Mouse (Mus musculus) layer of hippocampus, postnatal 36 days (tissue): ENCODE data around the gene Shroom3. TPM values are rescaled to one million over a fixed set of nuclear protein-coding genes. Genes with fewer than 3 reads are reported as not detected.

Experiments
- DNase-seq, 2 experiments: peaks; one replicate each; pipeline ENCODE4 v3.0.0; 2022
- total RNA-seq, 2 experiments: library from RNA; stranded (reverse); gene quantifications; 2 replicates each; pipeline ENCODE4 v1.2.3; 2021

The Shroom3 gene
- 1 to 10 TPM; 2.1 to 2.5 TPM for total RNA-seq

- no peak for DNase-seq
Observed at GRCm38 (mm10) chr5:92683351-92683807, at the start of gene Shroom3. Gene Shroom3 (plus strand): TSS chr5:92683435.

DNA sequence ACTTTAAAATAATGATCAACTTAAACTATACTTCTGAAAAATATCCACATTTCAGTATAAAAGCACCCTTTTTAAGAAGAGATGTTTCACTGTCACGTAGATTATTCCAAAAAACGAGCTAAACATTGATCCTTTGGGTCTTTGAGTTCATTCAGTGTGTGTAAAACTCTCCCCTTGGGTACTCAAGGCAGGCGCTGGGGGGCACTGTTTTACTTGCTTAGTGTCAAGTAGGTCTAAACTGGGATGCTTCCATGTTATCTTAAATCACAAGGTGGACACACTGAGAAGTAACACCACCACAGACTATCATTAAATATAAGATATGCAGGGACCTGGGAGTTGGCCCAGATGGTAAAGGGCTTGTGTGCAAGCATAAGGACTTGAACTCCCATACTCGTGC lies 49.7 kb upstream of the Shroom3 start:
- no peak for DNase-seq

DNA sequence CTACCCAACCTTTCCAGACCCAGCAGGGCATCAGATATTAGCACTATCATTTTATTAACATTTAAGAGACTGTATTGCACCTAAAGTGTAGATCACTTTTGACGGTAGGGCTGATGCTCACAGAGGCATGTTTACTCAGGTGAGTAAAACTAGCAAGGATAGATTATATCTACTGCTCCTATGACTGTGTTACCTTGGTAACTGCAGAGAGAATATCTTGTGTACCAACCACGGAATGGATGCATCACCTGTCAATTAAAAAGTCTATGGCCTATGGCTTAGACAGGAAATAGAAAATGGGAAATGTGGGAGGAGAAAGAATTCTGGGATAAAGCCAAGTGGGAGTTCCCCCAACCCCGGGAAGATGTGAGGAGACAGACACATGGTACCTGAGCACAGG lies 48.3 kb upstream of the Shroom3 start:
- no peak for DNase-seq

DNA sequence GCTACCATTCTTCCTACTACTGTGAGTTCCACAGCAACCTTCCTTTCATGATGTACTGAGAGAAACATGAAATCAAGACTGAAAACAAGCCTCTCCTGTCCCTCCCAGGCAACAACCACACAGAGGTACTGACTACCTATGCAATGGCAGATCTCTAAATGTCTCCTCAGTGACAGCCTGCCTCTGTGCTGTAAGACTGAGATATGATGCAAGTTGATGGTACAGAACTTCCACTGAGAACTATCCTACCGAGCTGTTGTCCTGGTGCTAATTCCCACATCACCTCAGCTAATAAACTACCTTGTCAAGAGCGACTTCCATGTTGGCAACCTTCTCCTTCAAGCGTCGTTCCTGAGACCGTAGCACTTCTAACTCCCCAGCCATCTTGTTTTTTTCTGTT lies 47.3 kb upstream of the Shroom3 start:
- no peak for DNase-seq

DNA sequence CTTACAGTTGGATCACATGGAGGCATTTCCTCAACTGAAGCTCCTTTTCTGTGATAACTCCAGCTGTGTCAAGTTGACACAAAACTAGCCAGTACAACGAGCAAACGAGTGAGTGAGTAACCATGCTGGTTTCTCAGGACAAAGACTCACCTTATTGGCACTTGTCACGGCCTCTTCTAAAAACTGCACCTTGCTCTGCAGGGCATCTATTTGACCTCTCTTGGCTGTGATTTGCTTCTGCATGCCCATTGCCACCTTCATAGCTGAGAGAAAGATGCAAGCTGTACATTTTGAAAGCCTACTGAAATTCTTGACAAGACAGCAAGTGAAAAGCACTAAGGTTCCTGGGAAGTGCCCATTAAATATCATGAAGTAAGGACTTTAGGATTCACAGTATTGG lies 42.4 kb upstream of the Shroom3 start:
- no peak for DNase-seq

DNA sequence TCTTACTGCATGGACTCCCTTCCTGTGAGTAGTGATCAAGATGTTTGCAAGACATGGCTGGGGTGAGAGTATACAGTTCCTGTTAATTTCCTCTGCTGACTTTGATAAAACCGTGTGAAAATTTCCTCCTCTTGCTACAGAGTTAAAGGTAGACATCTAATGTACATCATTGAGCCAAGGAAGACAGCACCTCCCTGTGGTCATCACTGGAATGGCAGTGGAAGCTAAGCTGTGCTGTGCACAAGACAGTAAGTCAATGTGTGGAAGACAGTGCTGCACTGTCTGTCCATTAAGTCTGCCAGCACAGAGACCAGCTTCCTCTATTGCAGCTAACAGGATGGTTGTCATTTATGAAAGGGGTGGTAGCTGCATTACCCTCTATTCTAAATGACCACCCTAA lies 27.0 kb upstream of the Shroom3 start:
- DNase-seq, result peak; percentile 60 to 65

- no peak for DNase-seq
Observed at GRCm38 (mm10) chr5:92664321-92664720, 18.9 kb upstream of the Shroom3 start.

GRCm38 (mm10) chr5:92666860-92667259 lies 16.4 kb upstream of the Shroom3 start:
- no peak for DNase-seq

- peak; percentile 44 to 50 for DNase-seq
Observed at GRCm38 (mm10) chr5:92674859-92675573, 8.2 kb upstream of the Shroom3 start, which contains the start of gene Ccdc158. Gene Ccdc158 (minus strand): TSS chr5:92675271.

- no peak for DNase-seq
Observed at GRCm38 (mm10) chr5:92675574-92675920, 7.7 kb upstream of the Shroom3 start.

DNA sequence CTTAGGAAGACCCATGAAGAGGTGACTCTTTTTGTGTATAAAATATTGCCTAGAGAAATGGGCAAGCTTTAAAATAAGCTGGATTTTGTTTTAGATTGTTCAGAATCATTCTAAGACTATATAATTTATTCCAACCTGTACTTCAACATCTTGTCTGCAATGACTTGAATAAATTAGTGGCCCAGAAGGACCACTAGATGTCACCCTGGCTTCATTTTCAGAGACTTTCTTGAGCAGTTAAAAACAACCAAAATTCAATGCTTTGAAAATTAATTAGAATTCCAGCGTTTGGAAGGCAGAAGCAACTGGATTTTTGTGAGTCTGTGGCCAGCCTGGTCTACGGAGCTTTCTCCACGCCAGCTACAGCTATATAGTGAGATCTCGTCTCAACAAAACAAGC lies 3.8 kb upstream of the Shroom3 start:
- DNase-seq, result no peak

DNA sequence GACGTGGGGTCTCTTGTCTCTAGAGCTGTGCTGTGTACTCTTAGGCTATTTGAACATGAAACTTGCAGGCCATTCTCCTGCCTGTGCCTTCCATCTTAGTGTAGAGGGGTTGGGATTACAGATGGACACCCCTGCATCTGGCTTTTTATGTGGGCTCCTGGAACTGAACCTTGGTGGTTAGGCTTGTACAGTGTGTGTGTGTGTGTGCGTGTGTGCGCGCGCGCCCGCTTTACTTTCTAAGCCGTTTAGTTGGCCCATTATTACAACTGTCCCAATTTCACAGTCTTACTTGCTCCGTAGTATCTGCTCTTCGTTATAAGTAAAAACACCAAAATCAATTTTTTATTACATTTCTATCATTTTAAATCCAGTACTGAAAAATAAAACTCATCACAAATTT lies 1.4 kb upstream of the Shroom3 start:
- DNase-seq, result no peak

DNA sequence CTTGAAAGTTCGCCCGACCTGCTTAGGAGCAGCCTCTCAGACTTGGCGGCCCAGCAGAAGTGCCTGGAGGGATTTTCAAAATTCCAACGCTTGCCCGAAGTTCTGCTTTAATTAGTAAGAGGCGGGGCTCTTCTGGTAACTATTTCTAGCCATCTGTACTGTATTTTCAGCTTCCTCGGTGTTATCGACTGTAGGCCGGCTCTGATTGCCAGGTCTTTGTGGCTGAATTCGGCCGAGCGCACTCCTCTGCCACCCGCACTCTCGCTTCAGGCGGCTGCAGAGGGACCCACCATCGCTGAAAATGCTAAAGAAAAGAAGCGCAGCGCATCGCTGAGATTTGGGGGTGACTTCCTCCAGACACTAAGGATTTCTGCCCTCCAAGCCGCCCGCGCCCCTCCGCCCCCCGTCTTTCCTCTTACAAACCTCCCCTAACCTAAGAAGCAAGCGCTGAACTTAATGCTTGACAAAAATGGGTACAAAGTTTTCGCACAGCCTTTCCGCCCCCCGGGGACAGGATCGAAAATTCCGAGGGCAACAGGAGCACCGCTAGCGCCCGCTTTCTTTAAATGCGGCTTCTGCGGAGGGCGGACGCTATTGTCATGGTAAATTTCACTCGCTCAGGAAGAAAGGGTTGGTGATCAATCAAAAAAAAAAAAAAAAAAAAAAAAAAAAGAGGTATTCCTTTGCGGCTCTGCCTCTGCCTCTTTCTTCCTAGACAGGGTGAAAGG lies 450 bp upstream of the Shroom3 start:
- DNase-seq, result peak in 1 of 2 experiments; percentile 8

DNA sequence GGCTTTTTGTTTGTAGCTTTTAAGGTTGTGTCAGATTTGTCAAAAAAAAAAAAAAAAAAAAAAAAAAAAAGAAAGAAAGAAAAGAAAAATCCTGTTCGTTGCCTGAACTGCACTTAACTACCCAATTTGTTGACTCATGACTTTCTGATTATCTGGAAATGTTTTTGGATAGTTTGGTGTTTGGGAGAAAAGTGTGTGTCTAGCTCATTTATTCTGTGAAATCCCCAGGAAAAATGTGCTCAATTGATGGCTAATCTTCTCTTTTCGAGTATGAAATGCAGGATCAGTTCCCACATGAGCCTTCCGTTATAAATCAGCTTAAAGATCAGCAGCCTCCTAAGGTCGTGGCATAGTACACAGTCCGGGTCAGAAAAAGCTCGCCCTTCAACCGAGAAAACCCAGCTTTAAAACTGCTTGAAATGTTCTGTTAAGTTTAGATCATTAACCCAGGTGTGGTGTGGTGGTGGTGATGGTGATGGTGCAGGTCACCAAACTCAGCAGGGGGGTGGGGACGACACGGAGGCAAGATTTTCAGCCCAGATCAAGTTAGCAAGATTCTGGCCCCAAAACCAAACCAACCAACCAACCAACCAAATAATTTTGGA lies 738 bp downstream of the Shroom3 start:
- DNase-seq, result no peak

GRCm38 (mm10) chr5:92684715-92685460 lies 1.7 kb downstream of the Shroom3 start:
- DNase-seq, result no peak

DNA sequence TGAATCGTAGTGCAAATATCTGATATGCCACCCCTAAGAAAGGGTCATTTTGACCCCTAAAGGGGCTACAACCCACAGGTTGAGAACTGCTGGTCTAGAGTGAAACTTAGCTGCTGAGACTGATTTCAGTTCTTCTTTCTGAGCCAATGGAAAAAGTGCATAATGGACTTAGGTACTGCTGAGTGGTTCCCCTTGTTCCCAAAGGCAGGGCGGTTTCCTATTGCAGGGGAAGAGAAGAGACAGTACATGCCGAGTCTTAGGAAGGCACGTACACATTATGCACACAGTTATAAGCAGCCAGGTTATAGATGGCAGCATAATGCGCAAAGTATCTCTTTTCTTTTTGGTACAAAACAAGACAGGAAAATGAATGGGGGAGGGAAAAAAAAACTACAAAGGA lies 4.9 kb downstream of the Shroom3 start:
- DNase-seq, result no peak

GRCm38 (mm10) chr5:92688569-92688968 lies 5.3 kb downstream of the Shroom3 start:
- no peak for DNase-seq

GRCm38 (mm10) chr5:92692206-92693007 lies 9.2 kb downstream of the Shroom3 start:
- no peak for DNase-seq

- DNase-seq, result no peak
Observed at GRCm38 (mm10) chr5:92693744-92694143, 10.5 kb downstream of the Shroom3 start.

GRCm38 (mm10) chr5:92694316-92694995 lies 11.2 kb downstream of the Shroom3 start:
- no peak for DNase-seq

DNA sequence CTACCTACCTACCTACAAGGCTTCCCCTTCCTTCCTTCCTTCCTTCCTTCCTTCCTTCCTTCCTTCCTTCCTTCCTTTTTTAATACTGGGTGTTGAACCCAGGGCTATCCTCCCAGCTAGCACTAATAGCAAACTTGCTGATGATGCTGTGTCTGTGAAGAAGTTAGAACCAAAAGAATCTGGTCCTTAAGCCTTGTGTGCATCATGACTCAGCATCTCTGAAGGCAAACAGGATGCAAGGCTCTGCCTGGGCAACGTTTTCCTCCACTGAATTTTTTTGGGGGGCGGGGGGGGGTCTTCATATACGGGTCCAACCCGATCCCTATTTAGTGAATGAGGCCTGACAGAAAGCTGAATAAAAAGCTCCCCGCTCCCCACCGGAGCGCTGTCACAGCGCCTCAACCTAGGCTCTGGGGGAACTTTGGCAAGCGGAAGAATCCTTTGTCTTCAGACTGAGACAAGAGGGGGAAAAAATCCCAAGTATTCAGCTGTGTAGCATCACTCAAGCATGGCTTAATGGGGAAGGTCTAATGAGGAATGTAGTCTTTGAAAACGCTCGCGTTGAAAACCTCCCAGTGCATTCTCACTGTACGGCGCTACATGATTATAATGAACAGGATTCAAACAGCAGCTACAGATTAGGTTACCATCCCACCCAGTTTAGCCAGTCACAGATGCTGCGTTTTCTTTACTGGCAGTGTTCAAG lies 15.0 kb downstream of the Shroom3 start:
- peak in 1 of 2 experiments; percentile 4 for DNase-seq
